Mouse (Mus musculus): ENCODE results near the gene Egflam.

GRCm38 (mm10) chr15:7239904-7240303 lies 158.3 kb downstream of the Egflam start:
- no peak for TF ChIP-seq CTCF (IDR thresholded peaks at IDR 0.05; ENCODE audit: borderline replicate concordance, extremely low read depth, insufficient read depth, insufficient read length)
- no peak for TF ChIP-seq POLR2A (IDR thresholded peaks at IDR 0.05; ENCODE audit: borderline replicate concordance, extremely low read depth, insufficient read depth, insufficient read length, poor library complexity, severe bottlenecking)

Measured in brain, embryonic 14.5 days (tissue).